Mouse (Mus musculus): ENCODE results near the gene Nf2. TPM values are rescaled to one million over a fixed set of nuclear protein-coding genes. Genes with fewer than 3 reads are reported as not detected.
A peak's percentile ranks its signal among the peaks of the same experiment; 100 is the strongest.

The Nf2 gene
- polyA plus RNA-seq, 1 experiment = 96.3 TPM

DNA sequence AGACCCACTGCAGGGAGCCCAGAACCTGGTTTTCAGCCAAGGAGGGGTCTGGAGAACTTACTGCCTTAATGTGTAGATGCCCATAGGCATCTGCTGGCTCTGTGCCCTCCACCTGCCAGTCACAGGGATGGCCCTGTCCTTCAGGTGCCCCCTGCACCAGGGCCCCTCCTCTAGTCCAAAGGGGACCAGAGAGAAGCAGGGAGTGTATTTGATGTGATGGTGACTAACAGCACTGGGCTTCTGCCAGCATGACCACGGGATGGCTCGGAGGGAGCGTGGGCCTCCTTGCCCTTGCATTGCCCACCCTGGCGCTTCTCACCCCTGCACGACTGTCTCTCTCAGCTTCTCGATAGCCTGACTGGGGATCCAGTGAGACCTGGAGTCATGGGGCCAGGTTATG, 104.6 kb downstream of the Nf2 start:
- no peak for DNase-seq (ENCODE audit: low read depth)
- TF ChIP-seq POLR2A (IDR thresholded peaks at IDR 0.05; ENCODE audit: borderline replicate concordance, extremely low read depth, insufficient read depth, insufficient read length, poor library complexity, severe bottlenecking) (no peak), CTCF (IDR thresholded peaks at IDR 0.05; ENCODE audit: borderline replicate concordance, extremely low read depth, insufficient read depth, insufficient read length) (no peak)

DNA sequence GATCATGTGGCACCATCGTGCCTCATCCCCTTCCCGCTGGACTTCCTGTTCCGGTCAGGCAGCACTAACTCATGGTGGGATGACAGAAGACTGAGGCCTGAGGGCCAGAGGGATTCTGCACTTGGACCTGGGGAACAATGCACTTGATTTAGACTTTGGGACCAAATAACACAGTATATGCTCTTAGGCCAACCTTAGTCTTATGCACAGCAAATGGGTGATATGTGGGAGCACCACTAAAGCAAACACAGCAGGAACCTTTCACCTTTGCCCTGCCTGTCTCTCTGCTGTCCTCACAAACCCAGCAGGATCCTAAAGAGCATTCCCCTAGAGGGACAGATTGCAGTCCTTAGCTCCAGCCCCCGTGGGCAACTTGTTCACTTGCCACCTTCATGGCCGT, 108.6 kb downstream of the Nf2 start:
- TF ChIP-seq CTCF (IDR thresholded peaks at IDR 0.05; ENCODE audit: borderline replicate concordance, extremely low read depth, insufficient read depth, insufficient read length) (no peak), POLR2A (IDR thresholded peaks at IDR 0.05; ENCODE audit: borderline replicate concordance, extremely low read depth, insufficient read depth, insufficient read length, poor library complexity, severe bottlenecking) (no peak)
- DNase-seq (ENCODE audit: low read depth) = no peak

DNA sequence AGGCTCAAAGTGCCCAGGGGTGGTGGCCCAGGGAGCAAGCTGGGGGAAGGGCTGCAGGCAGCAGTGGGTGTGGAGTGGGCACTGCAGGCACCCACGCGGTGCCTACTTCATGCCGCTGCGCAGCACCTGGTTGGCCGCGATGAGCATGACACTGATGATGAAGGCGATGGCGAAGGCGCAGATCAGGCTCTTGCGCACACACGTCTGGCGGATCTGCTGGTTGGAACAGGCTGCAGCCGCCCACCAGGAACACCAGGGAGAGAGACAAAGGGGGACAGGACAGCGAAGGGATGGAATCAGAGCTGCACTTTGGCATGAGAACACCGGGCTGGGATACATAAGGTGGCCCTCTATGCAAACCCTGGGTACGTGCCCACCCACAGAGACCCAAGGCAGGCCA, 110.6 kb downstream of the Nf2 start:
- TF ChIP-seq POLR2A (IDR thresholded peaks at IDR 0.05; ENCODE audit: borderline replicate concordance, extremely low read depth, insufficient read depth, insufficient read length, poor library complexity, severe bottlenecking) (no peak), CTCF (IDR thresholded peaks at IDR 0.05; ENCODE audit: borderline replicate concordance, extremely low read depth, insufficient read depth, insufficient read length) (no peak)
- DNase-seq (ENCODE audit: low read depth) = no peak

GRCm38 (mm10) chr11:4737682-4738081, 111.7 kb downstream of the Nf2 start:
- TF ChIP-seq POLR2A (IDR thresholded peaks at IDR 0.05; ENCODE audit: borderline replicate concordance, extremely low read depth, insufficient read depth, insufficient read length, poor library complexity, severe bottlenecking) = no peak
- TF ChIP-seq CTCF (IDR thresholded peaks at IDR 0.05; ENCODE audit: borderline replicate concordance, extremely low read depth, insufficient read depth, insufficient read length) = no peak
- peak; percentile 71 for DNase-seq (ENCODE audit: low read depth)

- no peak for DNase-seq (ENCODE audit: low read depth)
- TF ChIP-seq CTCF (IDR thresholded peaks at IDR 0.05; ENCODE audit: borderline replicate concordance, extremely low read depth, insufficient read depth, insufficient read length) (no peak), POLR2A (IDR thresholded peaks at IDR 0.05; ENCODE audit: borderline replicate concordance, extremely low read depth, insufficient read depth, insufficient read length, poor library complexity, severe bottlenecking) (no peak)
These were observed 113.0 kb downstream of the Nf2 start for GRCm38 (mm10) chr11:4736355-4736754.

DNA sequence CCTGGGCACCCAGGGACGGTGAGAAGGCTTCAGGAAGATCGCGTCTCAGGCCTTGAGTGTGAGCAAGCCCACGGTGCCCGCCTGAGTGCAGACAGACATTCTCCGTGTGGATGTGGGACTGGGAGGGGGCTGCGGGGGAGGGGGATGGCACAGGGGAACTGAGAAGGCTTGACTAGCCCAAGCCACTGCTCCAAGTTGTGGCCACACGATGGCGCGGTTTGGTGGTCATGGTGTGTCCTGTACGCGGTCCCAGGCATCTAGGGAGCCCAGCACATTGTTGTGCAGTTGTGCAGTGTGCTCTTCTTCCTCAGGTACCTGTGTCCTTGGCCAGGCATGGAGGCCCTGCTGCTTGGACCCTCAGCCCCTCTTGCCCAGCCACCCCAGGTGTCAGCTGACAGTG, 115.2 kb downstream of the Nf2 start:
- peak; percentile 47 for DNase-seq (ENCODE audit: low read depth)
- TF ChIP-seq CTCF (IDR thresholded peaks at IDR 0.05; ENCODE audit: borderline replicate concordance, extremely low read depth, insufficient read depth, insufficient read length) (peak; percentile 54), POLR2A (IDR thresholded peaks at IDR 0.05; ENCODE audit: borderline replicate concordance, extremely low read depth, insufficient read depth, insufficient read length, poor library complexity, severe bottlenecking) (no peak)

- no peak for DNase-seq (ENCODE audit: low read depth)
- TF ChIP-seq POLR2A (IDR thresholded peaks at IDR 0.05; ENCODE audit: borderline replicate concordance, extremely low read depth, insufficient read depth, insufficient read length, poor library complexity, severe bottlenecking) = no peak
- no peak for TF ChIP-seq CTCF (IDR thresholded peaks at IDR 0.05; ENCODE audit: borderline replicate concordance, extremely low read depth, insufficient read depth, insufficient read length)
These were observed 117.6 kb downstream of the Nf2 start for GRCm38 (mm10) chr11:4731781-4732180.

DNA sequence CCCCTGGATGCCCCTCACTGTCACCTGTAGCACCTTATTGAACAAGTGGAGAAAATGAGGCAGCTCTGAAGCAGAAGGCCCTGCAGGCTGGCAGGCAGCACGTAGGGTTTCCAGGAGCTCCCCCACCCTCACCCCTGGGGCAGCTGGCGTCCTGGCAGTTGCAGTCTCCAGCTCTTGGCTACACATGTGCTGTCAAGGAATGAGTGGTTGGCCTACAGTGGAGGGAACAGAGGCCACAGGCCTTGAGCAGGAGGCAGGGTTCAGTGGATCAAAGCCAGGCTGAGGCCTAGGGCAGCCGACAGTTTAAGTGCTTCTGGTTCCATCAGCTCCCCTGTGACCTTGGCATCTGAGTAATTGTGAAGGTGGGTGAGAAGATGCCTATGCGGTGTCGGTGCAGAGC, 118.4 kb downstream of the Nf2 start:
- TF ChIP-seq POLR2A (IDR thresholded peaks at IDR 0.05; ENCODE audit: borderline replicate concordance, extremely low read depth, insufficient read depth, insufficient read length, poor library complexity, severe bottlenecking) (no peak), CTCF (IDR thresholded peaks at IDR 0.05; ENCODE audit: borderline replicate concordance, extremely low read depth, insufficient read depth, insufficient read length) (no peak)
- no peak for DNase-seq (ENCODE audit: low read depth)

- TF ChIP-seq POLR2A (IDR thresholded peaks at IDR 0.05; ENCODE audit: borderline replicate concordance, extremely low read depth, insufficient read depth, insufficient read length, poor library complexity, severe bottlenecking) = no peak
- TF ChIP-seq CTCF (IDR thresholded peaks at IDR 0.05; ENCODE audit: borderline replicate concordance, extremely low read depth, insufficient read depth, insufficient read length) = no peak
- DNase-seq (ENCODE audit: low read depth) = no peak
These were observed 119.2 kb downstream of the Nf2 start for GRCm38 (mm10) chr11:4730096-4730495.

DNA sequence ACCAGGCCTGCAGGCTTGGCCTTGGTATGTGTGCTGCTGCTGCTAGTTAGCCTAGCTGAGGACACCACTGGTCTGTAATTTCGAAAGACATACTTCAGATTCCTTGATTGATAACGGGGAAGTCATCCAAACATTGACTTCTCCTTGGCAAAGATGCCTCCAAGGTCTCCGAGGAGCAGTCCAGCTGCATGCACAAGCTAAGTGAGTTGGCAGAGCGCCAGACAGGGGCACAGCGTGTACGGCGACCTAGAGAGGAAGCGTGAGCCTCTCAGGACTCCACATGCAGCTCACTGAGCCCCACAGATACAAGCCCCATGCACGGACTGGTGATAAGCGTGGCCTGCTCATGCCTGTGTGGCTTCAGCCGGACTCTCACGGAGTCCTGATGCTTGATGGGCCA, 119.7 kb downstream of the Nf2 start:
- TF ChIP-seq CTCF (IDR thresholded peaks at IDR 0.05; ENCODE audit: borderline replicate concordance, extremely low read depth, insufficient read depth, insufficient read length) = no peak
- TF ChIP-seq POLR2A (IDR thresholded peaks at IDR 0.05; ENCODE audit: borderline replicate concordance, extremely low read depth, insufficient read depth, insufficient read length, poor library complexity, severe bottlenecking) = no peak
- DNase-seq (ENCODE audit: low read depth) = peak; percentile 64

DNA sequence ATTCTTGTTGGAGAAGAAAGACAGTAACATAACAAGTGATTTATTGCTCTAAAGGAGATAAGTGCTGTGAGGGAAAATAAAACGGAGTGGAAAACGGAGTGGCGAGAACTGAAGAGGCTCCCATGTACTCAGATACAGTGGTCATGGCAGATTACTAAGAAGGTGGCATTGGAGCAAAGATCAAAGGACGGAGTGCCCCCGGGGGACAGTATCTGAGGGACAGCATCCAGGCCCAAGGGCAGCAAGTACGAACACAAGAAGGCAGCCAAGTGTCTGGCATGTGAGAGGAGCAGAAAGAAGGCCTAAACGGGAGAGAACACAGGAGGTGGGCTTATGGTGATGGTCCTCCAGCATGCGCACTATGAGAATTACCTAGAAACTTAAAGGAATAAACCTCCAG, 127.6 kb downstream of the Nf2 start:
- no peak for TF ChIP-seq CTCF (IDR thresholded peaks at IDR 0.05; ENCODE audit: borderline replicate concordance, extremely low read depth, insufficient read depth, insufficient read length)
- TF ChIP-seq POLR2A (IDR thresholded peaks at IDR 0.05; ENCODE audit: borderline replicate concordance, extremely low read depth, insufficient read depth, insufficient read length, poor library complexity, severe bottlenecking) = no peak
- no peak for DNase-seq (ENCODE audit: low read depth)

GRCm38 (mm10) chr11:4720900-4721580, 128.3 kb downstream of the Nf2 start:
- DNase-seq (ENCODE audit: low read depth) = peak; percentile 23
- TF ChIP-seq CTCF (IDR thresholded peaks at IDR 0.05; ENCODE audit: borderline replicate concordance, extremely low read depth, insufficient read depth, insufficient read length) = no peak
- TF ChIP-seq POLR2A (IDR thresholded peaks at IDR 0.05; ENCODE audit: borderline replicate concordance, extremely low read depth, insufficient read depth, insufficient read length, poor library complexity, severe bottlenecking) = no peak

Data from brain, embryonic 14.5 days (tissue).